Mouse (Mus musculus): ENCODE data around the gene Synj2.

DNA sequence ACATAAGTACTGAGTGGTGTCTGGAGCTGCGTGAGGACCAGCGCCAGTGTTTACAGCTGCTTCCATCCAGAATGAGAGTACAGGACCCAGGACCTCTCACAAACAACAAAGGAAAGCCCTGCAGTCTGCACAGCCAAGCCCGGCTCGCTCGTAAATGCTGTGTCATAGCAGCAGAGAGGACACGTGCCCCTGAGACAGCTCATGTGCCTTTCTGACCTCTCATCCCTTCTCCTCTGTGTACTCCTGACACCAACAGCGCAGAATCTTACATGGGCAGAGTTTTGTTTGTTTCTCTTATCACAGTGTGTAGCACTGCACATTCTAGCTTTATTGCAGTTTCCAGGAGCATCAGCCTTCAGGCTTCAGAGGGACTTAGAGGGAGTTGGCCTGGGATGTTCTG, 14.4 kb upstream of the Synj2 start:
- TF ChIP-seq POLR2A (IDR thresholded peaks at IDR 0.05; ENCODE audit: extremely low read depth, insufficient read depth, low read length), result no peak
- no peak for TF ChIP-seq CTCF (IDR thresholded peaks at IDR 0.05; ENCODE audit: low read depth, low read length)
